Mouse (Mus musculus) neural tube, embryonic 12.5 days (tissue): ENCODE measurements around the gene Hcfc2. TPM values are rescaled to one million over a fixed set of nuclear protein-coding genes. Genes with fewer than 3 reads are reported as not detected.

Experiments used
- ATAC-seq: fragments of 200-750 bp; cut with Nextera tagmentation; 2 replicates; pipeline ENCODE4 v1.8.0; 2017; ENCODE audit warnings: low read depth, mild to moderate bottlenecking, moderate TSS enrichment, moderate library complexity; ENCODE audit not compliant: low FRiP score
- H3K27ac ChIP-seq: fragments of 300-500 bp; sonication (generic); 2 replicates; pipeline ENCODE4 v1.5.1; 2016
- H3K27me3 ChIP-seq: fragments of 300-500 bp; sonication (generic); replicated peaks from 2 replicates; pipeline ENCODE4 v1.6.1; 2016; ENCODE audit warnings: mild to moderate bottlenecking
- H3K36me3 ChIP-seq: fragments of 300-500 bp; sonication (generic); 2 replicates; pipeline ENCODE4 v1.6.1; 2016; ENCODE audit warnings: mild to moderate bottlenecking
- H3K4me1 ChIP-seq: fragments of 300-500 bp; sonication (generic); 2 replicates; pipeline ENCODE4 v1.6.1; 2016
- H3K4me2 ChIP-seq: fragments of 300-500 bp; sonication (generic); replicated peaks from 2 replicates; pipeline ENCODE4 v1.6.1; 2016; ENCODE audit warnings: mild to moderate bottlenecking
- H3K4me3 ChIP-seq: fragments of 300-500 bp; sonication (generic); 2 replicates; pipeline ENCODE4 v1.5.1; 2016
- H3K9ac ChIP-seq: fragments of 300-500 bp; sonication (generic); 2 replicates; pipeline ENCODE4 v1.6.1; 2016; ENCODE audit warnings: mild to moderate bottlenecking
- H3K9me3 ChIP-seq: fragments of 300-500 bp; sonication (generic); 2 replicates; pipeline ENCODE4 v1.6.1; 2016; ENCODE audit warnings: mild to moderate bottlenecking
- WGBS: fragments of 180-500 bp; shearing (Covaris S2); methylation state at CpG from one replicate; pipeline ENCODE4 v1.1.7; 2016; 5-methylcytosine and 5-hydroxymethylcytosine counted together
- polyA plus RNA-seq: library from polyadenylated mRNA; unstranded; fragments of >200 nt; fragmentation: Nextera tagmentation; extraction: Ambion mirVana; gene quantifications from 2 replicates; pipeline ENCODE4 v1.2.1, GENCODE M21; 2016

The Hcfc2 gene
- 47.1 and 47.2 TPM in 2 replicates for polyA plus RNA-seq

DNA sequence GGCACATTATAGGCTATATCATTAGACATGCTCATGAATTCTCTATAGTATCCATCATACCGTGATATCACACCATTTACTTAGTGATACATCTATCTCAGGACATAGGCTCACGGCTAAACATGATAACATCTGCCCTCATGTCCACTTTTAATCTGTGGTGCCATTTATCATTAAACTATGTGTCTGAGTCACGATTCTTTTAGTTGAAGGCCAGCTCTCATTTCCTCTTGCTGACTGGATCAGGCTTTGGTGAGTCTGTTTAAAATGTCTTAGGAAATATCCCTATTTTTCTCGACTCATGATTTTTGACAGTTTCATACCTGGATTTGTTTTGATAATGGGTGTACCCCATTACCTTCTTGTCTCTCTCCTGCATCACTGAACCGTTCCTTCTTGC, at the start of gene Hcfc2:
Hcfc2 (plus strand) TSS at position 205 of the 400 bp plus-strand sequence.
- 84% methylated on average over 5 of the region's 5 CpGs for WGBS
- Histone ChIP-seq H3K4me3 (no peak within 1 kb of the TSS), H3K9me3 (no peaks in the 10 kb centered on the region), H3K27me3 (no peaks in the 10 kb centered on the region), H3K36me3 (no peaks in the 10 kb centered on the region), H3K4me1 (peaks cover 10% of the 10 kb centered on the region), H3K27ac (no peak within 1 kb of the TSS), H3K9ac (no peak within 1 kb of the TSS), H3K4me2 (no peak within 1 kb of the TSS)
- no peak for ATAC-seq

DNA sequence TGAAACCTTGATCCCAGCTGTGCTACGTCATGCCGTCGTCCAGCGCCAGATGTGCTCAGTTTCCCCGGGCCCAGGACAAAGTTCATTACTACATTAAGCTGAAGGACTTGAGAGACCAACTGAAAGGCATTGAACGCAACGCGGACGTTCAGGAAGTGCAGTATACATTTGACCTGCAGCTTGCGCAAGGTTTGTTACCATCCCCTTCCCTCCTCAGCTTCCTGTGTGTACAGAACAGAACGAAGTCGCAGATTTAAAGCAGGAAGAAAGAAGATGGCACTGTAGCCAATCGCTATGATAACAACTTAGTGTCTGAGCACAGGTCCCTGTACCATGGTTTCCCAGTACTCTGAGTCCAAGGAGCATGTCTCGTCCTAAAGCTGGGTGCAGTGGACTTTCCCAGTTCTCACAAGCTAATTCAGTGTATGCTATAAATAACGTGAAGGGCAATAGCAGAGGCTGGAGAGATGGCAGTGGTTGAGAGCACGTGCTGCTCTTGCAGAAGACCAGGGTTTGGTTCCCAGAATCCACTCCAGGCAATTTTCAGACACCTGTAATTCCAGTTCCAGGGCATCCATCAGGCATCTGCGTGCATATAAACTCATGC, 48.7 kb upstream of the Hcfc2 start:
- peaks cover 72% of the 10 kb centered on the region for H3K36me3 ChIP-seq

DNA sequence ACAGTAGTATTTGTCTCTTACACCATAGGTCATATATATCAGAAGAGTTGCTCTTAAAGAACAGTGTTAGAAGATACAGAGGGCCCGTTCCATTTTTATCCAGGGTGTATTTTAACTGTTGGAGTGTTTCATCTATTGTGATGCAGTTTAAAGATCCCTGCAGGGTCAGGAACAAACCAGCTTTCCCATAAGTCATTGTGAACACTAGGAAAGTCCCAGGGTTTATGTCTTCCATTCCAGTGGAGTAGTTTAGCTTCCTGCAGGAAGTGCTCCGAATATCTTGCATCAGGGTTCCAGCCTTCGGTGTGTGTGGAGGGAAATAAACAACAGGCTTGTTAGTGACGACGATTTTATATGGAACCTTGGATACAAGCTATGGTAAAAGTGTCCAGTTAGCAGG, 44.7 kb upstream of the Hcfc2 start:
- Histone ChIP-seq H3K4me2 (no peak overlapping the region), H3K9ac (no peak overlapping the region), H3K27ac (no peak overlapping the region), H3K9me3 (no peaks in the 10 kb centered on the region), H3K36me3 (peaks cover 35% of the 10 kb centered on the region), H3K27me3 (no peaks in the 10 kb centered on the region), H3K4me1 (no peaks in the 10 kb centered on the region), H3K4me3 (no peak overlapping the region)
- WGBS, result 91% methylated on average over 5 of the region's 5 CpGs
- ATAC-seq, result no peak

More for the DNA sequence above, 48.7 kb upstream of the Hcfc2 start:
- H3K27ac ChIP-seq, result no peak overlapping the region
- no peak overlapping the region for H3K4me2 ChIP-seq
- WGBS, result 93% methylated on average over 17 of the region's 17 CpGs
- H3K9me3 ChIP-seq, result no peaks in the 10 kb centered on the region
- H3K27me3 ChIP-seq, result no peaks in the 10 kb centered on the region
- ATAC-seq, result no peak
- no peak overlapping the region for H3K9ac ChIP-seq
- H3K4me1 ChIP-seq, result no peaks in the 10 kb centered on the region
- no peak overlapping the region for H3K4me3 ChIP-seq

DNA sequence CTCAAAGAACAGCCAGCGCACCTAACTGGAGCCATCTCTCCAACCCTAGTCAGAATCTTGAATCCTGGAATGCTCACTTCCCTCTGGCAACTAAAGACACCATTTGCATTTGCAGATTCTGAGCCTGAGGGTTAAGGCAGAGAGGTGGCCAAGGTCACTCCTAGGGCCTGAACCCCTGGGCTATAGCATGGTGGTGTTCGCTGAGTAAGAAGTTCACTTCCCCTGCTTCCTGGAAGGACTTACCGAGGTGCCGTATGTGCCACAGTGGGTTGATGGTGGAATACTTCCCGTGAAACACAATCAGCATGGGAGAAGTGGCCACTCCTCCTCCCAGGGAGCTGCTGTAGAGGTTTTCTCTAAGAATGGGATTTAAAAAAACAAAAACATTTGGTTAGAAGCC, 43.3 kb upstream of the Hcfc2 start:
- Histone ChIP-seq H3K9me3 (no peaks in the 10 kb centered on the region), H3K4me1 (no peaks in the 10 kb centered on the region), H3K4me3 (no peak overlapping the region), H3K4me2 (no peak overlapping the region), H3K36me3 (peaks cover 22% of the 10 kb centered on the region), H3K27ac (no peak overlapping the region), H3K9ac (no peak overlapping the region), H3K27me3 (no peaks in the 10 kb centered on the region)
- no peak for ATAC-seq
- WGBS, result 74% methylated on average over 5 of the region's 5 CpGs

DNA sequence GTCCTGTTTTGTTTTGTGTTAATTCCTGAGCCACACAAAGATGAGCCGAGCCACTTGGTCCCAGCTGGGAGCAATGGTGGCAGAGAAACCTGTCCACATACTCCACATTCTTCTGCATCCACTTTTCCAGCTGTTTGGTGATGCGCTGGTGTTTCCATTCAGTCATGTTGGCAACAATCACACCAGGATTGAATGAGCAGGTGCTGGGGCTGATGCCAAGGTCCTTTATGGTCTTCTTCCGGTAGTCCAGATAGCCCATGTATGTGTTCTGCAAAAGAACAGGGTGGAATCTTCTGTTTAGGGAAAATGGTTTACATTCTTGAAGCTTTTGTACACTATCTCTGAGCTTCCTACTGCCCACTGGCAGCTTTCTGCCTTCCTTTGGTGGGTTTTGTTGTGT, 41.4 kb upstream of the Hcfc2 start:
- Histone ChIP-seq H3K9me3 (no peaks in the 10 kb centered on the region), H3K4me2 (no peak overlapping the region), H3K4me3 (no peak overlapping the region), H3K9ac (no peak overlapping the region), H3K4me1 (no peaks in the 10 kb centered on the region), H3K27ac (no peak overlapping the region), H3K27me3 (no peaks in the 10 kb centered on the region), H3K36me3 (peaks cover 16% of the 10 kb centered on the region)
- no peak for ATAC-seq
- 85% methylated on average over 3 of the region's 3 CpGs for WGBS

DNA sequence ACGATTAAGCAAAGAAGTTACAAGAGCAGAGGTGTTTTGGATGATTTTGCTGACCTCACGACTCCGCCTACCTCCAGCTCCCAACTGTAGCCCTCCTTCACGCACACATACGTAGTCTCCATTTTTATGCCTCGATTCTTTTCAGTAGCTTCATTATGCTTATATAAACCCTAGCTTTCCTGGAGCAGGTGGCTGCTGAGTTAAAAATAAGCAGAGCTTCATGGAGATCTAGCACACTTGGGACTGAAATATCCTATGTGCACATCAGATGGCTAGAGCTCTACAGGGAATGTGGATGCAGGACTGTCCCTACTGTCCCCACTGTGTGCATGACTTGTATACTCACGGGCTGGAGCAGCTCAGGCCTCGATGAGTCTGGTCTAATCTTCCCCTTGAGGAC, 34.1 kb upstream of the Hcfc2 start:
- Histone ChIP-seq H3K9me3 (no peaks in the 10 kb centered on the region), H3K9ac (no peak overlapping the region), H3K4me3 (no peak overlapping the region), H3K4me1 (peaks cover 3% of the 10 kb centered on the region; the same call in 1 of the 2 replicates), H3K27ac (no peak overlapping the region), H3K36me3 (no peaks in the 10 kb centered on the region), H3K27me3 (no peaks in the 10 kb centered on the region), H3K4me2 (no peak overlapping the region)
- ATAC-seq, result no peak
- 83% methylated on average over 8 of the region's 8 CpGs for WGBS

DNA sequence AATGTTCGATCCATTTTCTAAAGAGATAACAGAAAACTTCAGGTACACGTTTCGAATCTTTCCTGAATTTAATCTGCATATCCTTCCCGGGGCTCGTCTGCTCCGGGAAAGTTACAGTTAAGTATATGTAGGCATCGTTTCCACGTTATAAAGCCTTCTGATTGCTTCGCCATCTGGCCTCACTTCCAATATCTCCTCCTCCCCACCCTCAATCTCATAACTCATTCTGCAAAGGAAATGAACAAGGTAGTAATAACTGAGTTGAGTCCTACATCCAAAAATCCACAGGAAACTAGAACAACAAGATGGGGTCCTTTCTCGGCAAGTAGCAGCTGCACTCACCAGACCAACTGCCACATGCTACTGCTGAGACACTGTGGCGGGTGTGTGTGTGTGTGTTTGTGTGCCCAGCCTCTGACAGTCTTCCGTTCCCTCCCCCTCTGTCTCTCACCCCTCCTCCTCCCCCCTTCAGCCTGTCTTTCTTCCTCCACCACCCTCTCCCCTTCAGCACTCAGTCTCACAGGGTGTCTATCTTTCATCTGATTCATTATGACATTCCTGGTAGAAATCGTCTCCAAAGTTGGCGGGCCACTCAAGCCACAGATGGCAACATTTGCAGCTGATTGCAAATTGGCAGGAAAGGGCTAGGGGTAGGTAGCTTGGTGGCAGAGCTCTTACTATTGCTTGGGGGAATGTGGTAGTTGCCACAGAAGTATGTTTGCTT, 33.5 kb upstream of the Hcfc2 start:
- no peak overlapping the region for H3K4me2 ChIP-seq
- H3K4me3 ChIP-seq, result no peak overlapping the region
- 86% methylated on average over 14 of the region's 14 CpGs for WGBS
- H3K9ac ChIP-seq, result no peak overlapping the region
- H3K27ac ChIP-seq, result no peak overlapping the region
- H3K36me3 ChIP-seq, result no peaks in the 10 kb centered on the region
- ATAC-seq, result no peak
- H3K4me1 ChIP-seq, result peaks cover 4% of the 10 kb centered on the region; the same call in 1 of the 2 replicates
- H3K9me3 ChIP-seq, result no peaks in the 10 kb centered on the region
- no peaks in the 10 kb centered on the region for H3K27me3 ChIP-seq

DNA sequence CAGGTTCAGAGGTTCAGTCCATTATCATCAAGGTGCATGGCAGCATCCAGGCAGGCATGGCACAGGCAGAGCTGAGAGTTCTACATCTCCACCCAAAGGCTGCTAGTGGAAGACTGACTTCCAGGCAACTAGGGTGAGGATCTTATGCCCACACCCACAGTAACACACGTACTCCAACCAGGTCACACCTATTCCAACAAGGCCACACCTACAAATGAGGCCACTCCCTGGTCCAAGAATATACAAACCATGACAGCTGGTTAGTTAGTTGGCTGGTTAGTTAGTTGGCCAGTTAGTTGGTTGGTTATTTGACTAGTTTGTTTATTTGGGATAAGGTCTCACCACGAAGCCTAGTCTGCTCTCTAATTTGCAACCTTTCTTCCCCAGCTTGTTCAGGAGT, 32.7 kb upstream of the Hcfc2 start:
- Histone ChIP-seq H3K4me2 (no peak overlapping the region), H3K27ac (no peak overlapping the region), H3K4me3 (no peak overlapping the region), H3K4me1 (peaks cover 4% of the 10 kb centered on the region; the same call in 1 of the 2 replicates), H3K9me3 (no peaks in the 10 kb centered on the region), H3K36me3 (no peaks in the 10 kb centered on the region), H3K27me3 (no peaks in the 10 kb centered on the region), H3K9ac (no peak overlapping the region)
- ATAC-seq, result no peak
- WGBS, result 80% methylated on average over 2 of the region's 2 CpGs

DNA sequence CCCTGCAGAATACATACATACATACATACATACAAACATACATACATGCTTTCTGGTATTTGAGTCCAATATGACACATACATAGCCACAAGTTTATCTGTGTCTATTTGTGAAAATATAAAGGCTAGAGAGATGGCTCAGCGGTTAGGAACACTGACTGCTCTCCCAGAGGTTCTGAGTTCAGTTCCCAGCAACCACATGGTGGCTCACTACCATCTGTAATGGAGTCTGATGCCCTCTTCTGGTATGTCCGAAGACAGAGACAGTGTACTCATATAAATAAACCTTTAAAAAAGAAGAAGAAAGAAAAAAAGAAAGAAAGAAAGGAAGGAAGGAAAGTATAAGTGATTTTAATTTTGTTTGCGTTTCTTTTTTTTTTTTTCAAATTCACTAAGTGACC, 30.0 kb upstream of the Hcfc2 start:
- Histone ChIP-seq H3K4me3 (no peak overlapping the region), H3K9ac (no peak overlapping the region), H3K36me3 (no peaks in the 10 kb centered on the region), H3K27me3 (no peaks in the 10 kb centered on the region), H3K4me2 (no peak overlapping the region), H3K27ac (no peak overlapping the region), H3K4me1 (peaks cover 4% of the 10 kb centered on the region; the same call in 1 of the 2 replicates), H3K9me3 (no peaks in the 10 kb centered on the region)
- no peak for ATAC-seq
- 57% methylated on average over 3 of the region's 3 CpGs for WGBS

DNA sequence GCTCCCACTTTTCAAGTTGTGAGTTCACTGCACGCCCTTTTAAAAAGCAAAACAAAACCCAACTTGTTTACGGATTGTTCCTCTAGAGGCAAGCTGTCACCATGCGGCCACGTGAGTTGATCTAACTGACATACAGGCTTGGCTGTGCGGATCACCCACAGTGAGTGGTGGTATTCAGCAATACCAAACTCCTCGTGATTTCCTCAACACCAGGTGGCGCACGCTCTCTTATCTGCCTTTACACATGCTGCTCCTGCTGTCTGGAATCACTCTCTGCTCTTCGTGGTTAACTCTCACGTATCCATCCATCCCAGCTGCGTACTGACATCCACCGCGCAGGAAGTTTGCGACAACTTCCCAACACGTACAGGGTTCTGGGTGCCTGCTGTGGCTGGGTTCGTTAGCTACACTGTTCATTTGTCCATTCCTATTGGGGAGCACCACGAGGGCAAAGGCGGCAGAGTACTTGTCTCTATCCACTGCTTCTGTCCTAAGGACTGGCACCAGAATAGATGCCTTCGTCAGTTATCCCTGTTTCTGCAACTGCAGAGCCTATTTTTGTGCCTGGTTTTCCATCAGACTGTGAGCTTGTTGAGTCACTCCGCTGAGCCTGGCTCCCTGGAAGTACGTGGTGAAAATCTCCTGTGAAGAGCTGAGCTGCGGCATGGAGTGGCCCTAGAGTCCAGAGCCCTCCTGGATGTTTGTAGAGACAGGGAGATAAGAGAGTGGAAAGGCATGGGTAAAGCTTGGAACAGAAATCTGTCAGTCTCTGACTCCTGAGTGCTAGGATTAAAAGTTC, 29.3 kb upstream of the Hcfc2 start:
- Histone ChIP-seq H3K9ac (no peak overlapping the region), H3K4me3 (no peak overlapping the region)
- ATAC-seq, result peak; percentile 89

DNA sequence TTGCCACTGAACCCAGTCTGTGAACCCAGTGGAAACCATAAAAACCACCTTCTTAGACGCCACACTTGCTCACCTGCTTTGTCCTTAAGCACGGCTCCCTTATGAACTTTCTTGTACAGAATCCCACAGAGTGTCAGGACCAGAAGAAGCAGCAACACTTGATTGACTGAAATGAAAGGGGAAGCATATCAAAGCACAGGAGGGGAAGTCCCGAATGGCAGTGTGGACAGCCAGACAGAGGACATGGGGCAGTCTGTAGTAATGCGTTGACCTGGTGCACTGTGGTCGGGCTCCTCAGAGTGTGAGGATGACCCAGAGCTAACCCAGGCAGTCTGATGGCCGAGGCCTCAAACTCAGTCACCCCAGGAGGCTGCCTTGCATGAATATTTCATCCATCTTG, 25.8 kb upstream of the Hcfc2 start:
- no peak overlapping the region for H3K9ac ChIP-seq
- H3K9me3 ChIP-seq, result no peaks in the 10 kb centered on the region
- H3K4me3 ChIP-seq, result no peak overlapping the region
- no peak for ATAC-seq
- peaks cover 4% of the 10 kb centered on the region; the same call in 1 of the 2 replicates for H3K4me1 ChIP-seq
- WGBS, result 69% methylated on average over 6 of the region's 6 CpGs
- H3K27me3 ChIP-seq, result no peaks in the 10 kb centered on the region
- H3K27ac ChIP-seq, result no peak overlapping the region
- no peaks in the 10 kb centered on the region for H3K36me3 ChIP-seq
- no peak overlapping the region for H3K4me2 ChIP-seq

More for the DNA sequence above, 29.3 kb upstream of the Hcfc2 start:
- WGBS, result 27% methylated on average over 22 of the region's 22 CpGs
- Histone ChIP-seq H3K27ac (no peak overlapping the region), H3K9me3 (no peaks in the 10 kb centered on the region), H3K4me1 (peaks cover 4% of the 10 kb centered on the region; the same call in 1 of the 2 replicates), H3K27me3 (no peaks in the 10 kb centered on the region), H3K36me3 (no peaks in the 10 kb centered on the region), H3K4me2 (peak overlapping the region; percentile 47)

DNA sequence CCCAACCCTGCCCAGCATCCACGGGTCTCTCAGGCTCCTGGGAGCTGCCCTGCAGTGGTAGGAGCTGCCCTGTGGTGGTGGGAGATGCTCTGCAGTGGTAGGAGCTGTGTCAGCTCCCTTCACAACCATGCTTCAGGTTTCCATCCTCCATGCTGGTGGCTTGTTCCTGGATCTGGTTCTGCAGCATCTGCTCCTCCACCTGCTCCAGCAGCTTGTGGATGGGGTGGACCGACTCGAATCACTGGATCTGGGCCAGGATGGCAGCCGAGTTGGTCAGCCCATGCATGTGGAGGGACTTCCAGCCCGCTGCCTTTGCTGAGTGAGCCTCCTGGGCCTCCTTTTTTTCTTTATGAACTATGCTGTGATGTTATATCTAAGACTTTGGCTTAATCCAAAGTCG, 19.0 kb upstream of the Hcfc2 start:
- no peaks in the 10 kb centered on the region for H3K9me3 ChIP-seq
- H3K36me3 ChIP-seq, result no peaks in the 10 kb centered on the region
- no peak overlapping the region for H3K27ac ChIP-seq
- ATAC-seq, result no peak
- no peaks in the 10 kb centered on the region for H3K27me3 ChIP-seq
- 85% methylated on average over 6 of the region's 6 CpGs for WGBS
- H3K4me2 ChIP-seq, result no peak overlapping the region
- H3K4me3 ChIP-seq, result no peak overlapping the region
- H3K9ac ChIP-seq, result no peak overlapping the region
- H3K4me1 ChIP-seq, result no peaks in the 10 kb centered on the region
